Mouse (Mus musculus) liver, embryonic 14.5 days (tissue): ENCODE data around the gene Adprh.

Experiments used
- CTCF ChIP-seq: IDR thresholded peaks from 2 replicates; pipeline ENCODE4 v1.5.1; 2016; ENCODE audit warnings: antibody characterized with exemption, low read depth, control low read depth
- EP300 ChIP-seq: IDR thresholded peaks from 2 replicates; pipeline ENCODE4 v1.6.1; 2016; ENCODE audit warnings: antibody characterized with exemption, low read depth

GRCm38 (mm10) chr16:38463305-38463704 is 10.8 kb upstream of the Adprh start:
- TF ChIP-seq CTCF (no peak), EP300 (no peak)
